Mouse (Mus musculus) right cerebral cortex, postnatal 4 days (tissue): ENCODE data around the gene Sytl3.
"Not testable (repeated sequence)": the region's sequence is repeated elsewhere in the genome, so short reads cannot be mapped to it uniquely, and the experiment has no call there.

Experiments
- DNase-seq: peaks from one replicate; pipeline ENCODE4 v3.0.0-alpha.2; 2022

The Sytl3 gene

GRCm38 (mm10) chr17:6696521-6696920 is 37.6 kb downstream of the Sytl3 start:
- DNase-seq = not testable (repeated sequence)

DNA sequence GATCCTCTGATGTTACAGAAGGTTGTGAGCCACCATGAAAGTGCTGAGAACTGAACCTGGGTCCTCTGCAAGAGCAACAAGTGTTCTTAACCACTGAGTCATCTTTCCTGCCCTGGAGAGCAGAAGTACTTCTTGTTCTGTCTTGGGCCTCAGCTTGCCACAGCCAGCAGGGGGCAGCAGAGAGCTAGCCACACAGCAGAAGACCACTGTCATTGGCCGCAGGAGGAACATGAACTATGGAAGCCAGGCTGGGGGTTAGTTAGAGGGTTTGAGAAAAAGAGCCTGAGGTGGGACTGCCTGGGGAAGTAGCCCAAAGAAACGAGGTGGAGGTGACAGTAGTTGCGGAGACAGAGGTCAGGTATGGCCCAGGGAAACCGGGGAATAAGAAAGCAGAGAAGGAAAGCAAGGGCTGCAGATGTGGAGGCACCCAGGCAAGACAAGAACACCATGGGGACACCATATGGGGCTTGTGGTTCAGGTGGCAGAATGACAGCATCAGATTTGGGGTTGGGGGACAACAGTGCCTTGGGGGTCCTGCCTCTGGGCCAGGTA is 38.4 kb downstream of the Sytl3 start:
- not testable (repeated sequence) for DNase-seq

GRCm38 (mm10) chr17:6699502-6699901 is 40.6 kb downstream of the Sytl3 start:
- DNase-seq = not testable (repeated sequence)

DNA sequence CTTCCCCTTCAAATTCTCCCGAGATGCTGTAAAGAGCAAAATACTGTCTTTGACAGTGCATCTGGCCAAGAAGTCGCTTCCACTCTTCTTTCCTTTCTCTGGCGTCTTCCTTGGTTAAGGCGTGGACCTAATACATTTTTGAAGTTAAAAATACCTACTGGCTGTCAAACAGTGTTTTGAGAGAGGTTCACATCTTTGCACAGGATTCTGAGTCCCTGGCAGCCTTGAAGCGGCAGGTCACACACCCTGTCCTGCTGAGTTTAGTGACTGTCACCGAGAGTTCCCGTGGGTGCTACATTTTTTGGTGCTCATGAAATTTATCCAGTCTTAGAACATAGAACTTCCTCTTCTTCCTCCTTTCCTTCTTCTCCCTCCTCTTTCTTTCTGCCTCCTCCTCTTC is 41.2 kb downstream of the Sytl3 start:
- DNase-seq = not testable (repeated sequence)

DNA sequence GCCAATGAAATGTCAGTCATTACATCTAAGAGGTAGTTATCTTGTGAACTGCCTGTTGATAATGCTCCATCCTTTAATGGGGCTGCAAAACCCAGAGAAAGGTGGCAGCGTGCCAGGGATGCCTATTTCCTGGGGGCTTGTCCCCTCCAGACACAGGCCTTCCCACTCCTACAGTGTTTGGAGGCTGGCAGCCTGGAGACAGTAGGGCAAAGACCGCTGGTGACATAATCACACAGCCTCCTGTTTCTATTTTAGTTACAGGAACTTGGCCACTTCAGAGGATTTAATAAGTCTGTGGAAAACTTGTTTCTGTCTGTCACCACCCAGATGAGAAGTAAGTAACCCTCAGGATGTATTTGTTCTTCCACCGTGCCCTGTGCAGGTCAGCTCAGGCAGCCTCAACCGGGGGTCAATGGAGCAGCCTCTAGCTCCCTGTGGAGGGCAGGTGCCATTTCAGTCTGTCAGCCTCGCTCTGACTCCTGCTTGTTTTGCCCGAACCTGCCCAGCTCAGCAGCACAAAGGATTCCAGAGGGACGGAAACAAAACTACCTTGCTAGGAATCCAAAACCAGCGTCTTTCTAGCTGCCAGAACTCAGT is 43.8 kb downstream of the Sytl3 start:
- not testable (repeated sequence) for DNase-seq

- DNase-seq = not testable (repeated sequence)
These were observed 44.7 kb downstream of the Sytl3 start for GRCm38 (mm10) chr17:6703381-6704270.

DNA sequence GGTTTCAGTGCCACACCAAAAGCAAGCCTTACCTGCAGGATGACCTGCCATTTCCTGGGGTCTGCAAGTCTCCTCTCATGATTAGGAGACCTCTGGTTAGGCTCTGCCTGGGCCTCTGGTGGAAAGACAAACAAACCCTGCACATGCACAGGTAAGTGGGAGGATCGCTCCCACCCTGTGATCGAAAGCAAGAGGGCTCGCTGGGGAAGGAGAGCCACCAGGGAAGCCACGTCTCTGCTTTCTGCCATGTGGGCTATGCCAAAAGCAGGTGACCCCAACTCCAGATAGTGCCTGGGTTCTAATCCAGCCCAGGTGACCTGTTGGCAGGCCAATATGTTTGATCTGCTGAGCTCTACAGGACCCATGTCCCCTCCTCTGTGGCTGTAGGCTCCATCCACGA is 47.6 kb downstream of the Sytl3 start:
- DNase-seq = not testable (repeated sequence)

DNA sequence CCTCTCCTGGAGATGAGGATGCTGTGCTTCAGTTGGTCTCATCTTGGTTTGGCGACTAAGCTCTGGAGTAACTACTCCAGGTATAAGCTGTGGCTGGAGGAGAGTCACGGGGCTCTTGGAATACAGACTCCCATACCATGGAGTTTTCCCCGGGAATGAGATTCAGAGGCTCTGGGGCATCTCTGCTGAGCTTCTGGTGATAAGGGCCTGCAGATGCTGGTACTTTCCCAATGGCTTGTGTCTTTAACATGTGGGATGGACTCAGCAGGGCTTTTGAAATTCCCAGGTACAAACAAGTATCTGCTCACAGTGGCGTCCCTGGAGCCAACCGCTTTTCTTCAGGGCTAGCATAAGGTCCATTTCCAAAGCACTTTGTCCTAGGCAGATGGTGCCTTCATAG is 48.5 kb downstream of the Sytl3 start:
- DNase-seq = not testable (repeated sequence)

DNA sequence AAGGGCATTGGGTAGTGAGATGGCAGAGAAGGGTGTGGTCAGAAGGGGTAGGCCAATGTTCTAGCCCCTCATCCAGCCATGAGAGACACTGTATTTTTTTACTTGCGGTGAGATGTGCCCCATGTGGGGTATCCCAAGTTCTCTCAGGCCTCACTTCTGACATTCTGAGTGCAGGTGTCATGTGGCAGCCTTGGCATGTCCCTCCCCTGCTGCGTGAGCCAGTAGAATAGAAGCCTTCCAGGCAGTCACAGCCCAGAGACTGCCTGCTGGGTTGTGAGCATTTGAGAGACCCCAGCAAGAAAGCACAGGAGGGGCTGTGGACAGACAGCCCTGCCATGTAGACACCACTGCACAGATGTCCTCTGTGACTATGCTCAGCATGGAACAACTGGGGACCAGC is 49.3 kb downstream of the Sytl3 start:
- DNase-seq = not testable (repeated sequence)

DNA sequence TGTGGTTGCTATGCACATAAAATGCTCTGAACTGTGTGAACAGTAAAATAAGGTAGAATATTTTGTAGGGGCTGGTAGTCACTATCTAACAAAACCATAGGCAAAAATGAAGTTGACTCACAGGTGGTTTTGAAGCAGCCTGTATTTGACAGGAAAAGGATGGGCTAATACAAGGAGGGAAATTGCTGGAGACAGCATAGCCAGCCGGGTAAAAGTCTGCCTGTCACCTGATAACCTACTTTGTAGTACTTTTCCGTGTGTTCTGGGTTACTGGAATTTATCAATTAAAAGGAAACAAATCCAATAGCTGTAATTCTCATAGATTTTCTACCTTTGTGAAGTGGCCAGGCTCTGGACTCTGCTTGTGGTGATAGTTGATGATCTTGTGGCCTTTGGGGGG is 54.6 kb downstream of the Sytl3 start:
- not testable (repeated sequence) for DNase-seq

DNA sequence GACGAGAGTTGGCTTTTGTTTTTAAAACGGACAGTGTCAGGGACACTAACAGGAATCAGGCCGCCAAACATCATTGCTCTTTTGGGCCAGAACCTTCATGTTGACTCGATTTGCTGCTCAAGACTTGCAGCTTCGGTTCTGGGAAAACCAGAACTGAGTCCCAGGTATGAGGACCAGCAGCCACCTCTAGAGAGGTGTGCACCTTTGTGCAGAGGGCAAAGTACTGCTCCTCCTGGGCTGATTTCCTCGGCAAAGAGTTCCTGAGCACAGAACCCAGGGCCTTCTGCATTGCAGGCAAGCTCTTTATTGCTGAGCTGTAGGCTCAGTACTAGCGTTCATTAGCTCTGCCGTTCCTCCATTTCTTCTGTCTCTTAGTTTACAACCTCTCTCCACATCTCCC is 55.1 kb downstream of the Sytl3 start:
- DNase-seq = not testable (repeated sequence)

GRCm38 (mm10) chr17:6727996-6728610 is 69.2 kb downstream of the Sytl3 start:
- DNase-seq = no peak

DNA sequence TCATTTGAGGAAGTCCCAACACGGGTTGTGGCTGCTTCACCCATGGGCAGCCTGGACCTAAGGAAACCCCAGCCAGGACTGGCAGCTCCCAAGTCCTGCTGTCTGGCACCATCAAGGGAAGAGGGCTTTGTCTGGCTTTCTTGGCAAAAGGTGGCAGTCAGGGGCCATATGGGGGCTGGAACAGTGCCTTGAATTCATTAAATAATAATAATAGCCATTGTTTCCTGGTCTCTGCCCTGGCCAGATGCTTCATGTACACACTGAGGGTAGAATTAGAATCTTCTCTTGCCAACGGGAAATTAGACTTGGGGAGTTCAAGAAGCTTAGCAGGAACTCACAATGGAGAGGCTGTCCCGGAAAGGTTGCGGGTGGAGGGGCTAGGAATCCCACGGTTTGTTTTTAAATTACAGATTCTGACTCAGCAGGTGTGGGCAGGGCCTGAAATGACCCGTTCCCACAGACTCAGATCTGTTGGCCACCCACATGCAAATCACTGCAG is 70.4 kb downstream of the Sytl3 start:
- DNase-seq = no peak

- no peak for DNase-seq
These were observed 72.2 kb downstream of the Sytl3 start for GRCm38 (mm10) chr17:6731132-6731531.

- no peak for DNase-seq
These were observed 72.7 kb downstream of the Sytl3 start for GRCm38 (mm10) chr17:6731634-6732033.

GRCm38 (mm10) chr17:6732665-6733064 is 73.8 kb downstream of the Sytl3 start:
- no peak for DNase-seq

GRCm38 (mm10) chr17:6733322-6733875 is 74.5 kb downstream of the Sytl3 start:
- no peak for DNase-seq

DNA sequence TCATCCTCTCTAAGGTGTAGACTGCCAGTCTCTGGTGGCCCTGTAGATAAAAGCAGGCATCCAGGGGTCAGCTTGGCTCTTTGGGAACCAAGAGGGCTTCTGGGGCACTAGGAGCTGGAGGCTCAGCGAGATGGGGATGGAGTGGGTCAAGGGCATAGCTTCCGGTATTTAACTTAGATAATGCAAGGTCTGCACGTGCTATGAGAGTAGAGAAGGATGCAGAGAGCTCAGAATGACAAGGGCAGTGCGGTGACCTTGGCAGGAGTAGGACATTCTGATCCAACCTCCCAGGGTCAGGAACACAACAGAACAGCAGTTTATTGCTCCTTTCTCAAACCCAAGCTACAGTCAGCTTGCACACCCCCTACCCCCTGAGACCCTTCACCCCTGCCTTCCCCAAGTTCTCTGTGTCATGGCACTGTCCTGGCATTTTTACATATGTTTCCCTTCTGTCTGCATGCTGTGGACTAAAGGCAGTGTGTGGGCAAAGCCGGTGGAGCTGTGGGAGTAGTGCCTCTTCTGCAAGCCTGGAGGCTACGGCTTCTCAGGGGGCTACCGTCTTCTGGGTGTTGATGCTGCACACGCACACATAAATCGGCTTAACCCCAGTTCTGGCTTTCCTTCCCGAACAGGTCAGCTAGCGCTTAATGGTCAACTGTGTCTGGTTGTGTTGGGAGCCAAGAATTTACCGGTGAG is 76.0 kb downstream of the Sytl3 start:
- DNase-seq = no peak

DNA sequence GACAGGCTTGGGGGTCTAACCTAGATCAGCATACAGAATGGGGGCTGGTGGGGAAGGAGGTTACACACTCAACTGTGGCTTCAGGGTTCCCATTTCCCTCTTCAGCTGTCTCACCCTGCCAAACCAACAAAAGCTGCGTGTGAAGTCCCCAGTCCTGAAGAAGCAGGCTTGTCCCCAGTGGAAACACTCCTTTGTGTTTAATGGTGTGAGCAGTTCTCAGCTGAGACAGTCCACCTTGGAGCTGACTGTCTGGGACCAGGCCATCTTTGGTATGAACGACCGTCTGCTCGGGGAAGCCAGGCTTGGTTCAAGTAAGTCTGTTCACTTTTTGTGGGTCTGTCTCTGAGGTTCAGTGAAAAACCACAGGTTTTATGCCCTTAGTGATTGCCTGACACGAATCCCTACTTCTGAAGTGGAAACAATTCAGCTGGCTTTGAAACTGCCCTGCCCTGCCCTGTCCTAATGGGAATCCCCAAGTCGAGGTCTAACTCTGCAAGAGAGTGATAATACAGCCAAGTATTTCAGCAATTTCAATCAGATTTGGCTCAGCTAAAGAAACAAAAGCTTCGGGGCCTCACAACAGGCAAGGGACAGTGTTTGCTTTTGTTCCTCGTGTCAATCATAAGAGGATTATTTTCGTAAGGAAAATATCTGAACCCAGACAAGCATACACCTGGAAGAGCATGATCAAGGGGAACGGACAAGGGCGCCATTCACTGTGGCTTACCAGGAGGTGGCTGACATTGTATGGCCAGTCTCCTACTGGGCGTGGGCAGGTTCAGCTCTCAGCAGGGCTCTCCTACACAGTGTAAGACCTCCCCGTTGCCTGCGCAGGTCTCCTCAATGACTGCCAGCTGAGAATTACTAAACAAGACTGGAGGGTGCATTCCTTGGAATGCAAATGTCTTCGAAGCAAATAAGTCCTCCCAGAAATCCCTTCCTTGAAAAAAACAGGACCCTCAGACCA is 77.7 kb downstream of the Sytl3 start:
- DNase-seq = no peak

DNA sequence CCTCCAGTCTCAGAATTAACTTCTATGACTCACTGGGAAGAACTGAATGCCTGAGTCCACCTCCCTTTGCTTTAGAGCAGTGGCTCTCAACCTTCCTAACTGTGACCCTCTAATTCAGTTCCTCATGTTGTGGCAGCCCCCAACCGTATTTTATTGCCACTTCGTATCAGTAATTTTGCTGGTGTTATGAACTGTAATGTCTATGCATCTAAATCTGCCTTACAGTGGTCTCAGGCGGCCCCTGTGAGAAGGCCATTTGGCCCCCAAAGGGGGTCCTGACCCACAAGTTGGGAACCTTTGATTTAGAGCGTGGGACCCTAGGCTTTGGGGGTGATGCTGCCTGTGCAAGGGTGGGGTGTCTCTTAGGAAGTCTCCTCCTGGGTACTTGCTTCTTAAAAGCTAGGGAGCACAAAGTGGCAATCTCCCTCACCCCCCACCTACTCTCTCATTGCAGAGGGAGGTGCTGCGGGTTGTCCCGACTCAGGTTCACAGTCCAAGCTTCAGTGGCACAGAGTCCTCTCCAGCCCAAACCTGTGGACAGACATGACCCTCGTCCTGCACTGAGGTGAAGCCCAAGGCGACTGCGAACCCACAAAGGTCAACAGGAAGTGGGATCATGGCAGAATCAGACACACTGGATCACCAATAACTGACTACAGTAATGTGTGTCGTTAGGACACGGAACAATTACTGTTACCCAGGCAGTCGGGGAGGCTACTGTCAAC is 78.5 kb downstream of the Sytl3 start:
- no peak for DNase-seq
